Mouse (Mus musculus): Measurements from ENCODE around the gene Ptpn21. TPM values are rescaled to one million over a fixed set of nuclear protein-coding genes. Genes with fewer than 3 reads are reported as not detected.

The Ptpn21 gene
- 4.0 and 4.9 TPM in 2 replicates for polyA plus RNA-seq (2015; fragmentation: Nextera tagmentation; extraction: Ambion mirVana)

GRCm38 (mm10) chr12:98736951-98737800 lies at the start of gene Ptpn21:
Gene Ptpn21, minus strand, starts transcription at chr12:98737405.
- Histone ChIP-seq H3K4me1 (ENCODE audit: control insufficient read depth, insufficient read depth, low read length) (peaks cover 38% of the 10 kb centered on the region), H3K27ac (ENCODE audit: low read length) (peak within 1 kb of the TSS; percentile 55; the same call in 1 of the 2 replicates)
- WGBS = under 1% methylated on average over 72 of the region's 75 CpGs

GRCm38 (mm10) chr12:98784251-98784650 lies 47.0 kb upstream of the Ptpn21 start:
- WGBS = 96% methylated on average over 1 of the region's 1 CpGs
- Histone ChIP-seq H3K27me3 (ENCODE audit: control insufficient read depth, insufficient read depth, low read depth, low read length) (no peaks in the 10 kb centered on the region), H3K4me2 (ENCODE audit: low read length) (no peak overlapping the region), H3K9me3 (replicated peaks; ENCODE audit: control insufficient read depth, low read length, poor library complexity, severe bottlenecking) (no peaks in the 10 kb centered on the region), H3K27ac (ENCODE audit: low read length) (no peak overlapping the region), H3K4me3 (ENCODE audit: low read depth, low read length) (no peak overlapping the region), H3K36me3 (ENCODE audit: control insufficient read depth, insufficient read depth, low read length) (peaks cover 40% of the 10 kb centered on the region), H3K4me1 (ENCODE audit: control insufficient read depth, insufficient read depth, low read length) (no peaks in the 10 kb centered on the region), H3K9ac (ENCODE audit: low read depth, low read length) (no peak overlapping the region)
- ATAC-seq = no peak

More at GRCm38 (mm10) chr12:98736951-98737800, at the start of gene Ptpn21:
- peak; percentile 29 for ATAC-seq
- H3K4me3 ChIP-seq (ENCODE audit: low read depth, low read length) = peak within 1 kb of the TSS; percentile 70
- H3K27me3 ChIP-seq (ENCODE audit: control insufficient read depth, insufficient read depth, low read depth, low read length) = peaks cover 7% of the 10 kb centered on the region; the same call in 1 of the 2 replicates
- no peaks in the 10 kb centered on the region for H3K36me3 ChIP-seq (ENCODE audit: control insufficient read depth, insufficient read depth, low read length)
- H3K4me2 ChIP-seq (ENCODE audit: low read length) = peak within 1 kb of the TSS; percentile 99
- H3K9me3 ChIP-seq (replicated peaks; ENCODE audit: control insufficient read depth, low read length, poor library complexity, severe bottlenecking) = no peaks in the 10 kb centered on the region
- peak within 1 kb of the TSS; percentile 73 for H3K9ac ChIP-seq (ENCODE audit: low read depth, low read length)

- Histone ChIP-seq H3K36me3 (ENCODE audit: control insufficient read depth, insufficient read depth, low read length) (peaks cover 46% of the 10 kb centered on the region), H3K4me1 (ENCODE audit: control insufficient read depth, insufficient read depth, low read length) (no peaks in the 10 kb centered on the region), H3K9ac (ENCODE audit: low read depth, low read length) (no peak overlapping the region), H3K9me3 (replicated peaks; ENCODE audit: control insufficient read depth, low read length, poor library complexity, severe bottlenecking) (no peaks in the 10 kb centered on the region), H3K4me2 (ENCODE audit: low read length) (no peak overlapping the region), H3K27ac (ENCODE audit: low read length) (no peak overlapping the region), H3K27me3 (ENCODE audit: control insufficient read depth, insufficient read depth, low read depth, low read length) (no peaks in the 10 kb centered on the region), H3K4me3 (ENCODE audit: low read depth, low read length) (no peak overlapping the region)
- WGBS = 87% methylated on average over 4 of the region's 4 CpGs
- no peak for ATAC-seq
These were observed 41.9 kb upstream of the Ptpn21 start for GRCm38 (mm10) chr12:98779148-98779547.

- Histone ChIP-seq H3K4me1 (ENCODE audit: control insufficient read depth, insufficient read depth, low read length) (no peaks in the 10 kb centered on the region), H3K27ac (ENCODE audit: low read length) (no peak overlapping the region), H3K36me3 (ENCODE audit: control insufficient read depth, insufficient read depth, low read length) (peaks cover 37% of the 10 kb centered on the region), H3K4me2 (ENCODE audit: low read length) (no peak overlapping the region), H3K4me3 (ENCODE audit: low read depth, low read length) (no peak overlapping the region), H3K9ac (ENCODE audit: low read depth, low read length) (no peak overlapping the region), H3K9me3 (replicated peaks; ENCODE audit: control insufficient read depth, low read length, poor library complexity, severe bottlenecking) (no peaks in the 10 kb centered on the region), H3K27me3 (ENCODE audit: control insufficient read depth, insufficient read depth, low read depth, low read length) (no peaks in the 10 kb centered on the region)
- WGBS = 82% methylated on average over 3 of the region's 3 CpGs
- no peak for ATAC-seq
These were observed 40.3 kb upstream of the Ptpn21 start for GRCm38 (mm10) chr12:98777509-98777908.

DNA sequence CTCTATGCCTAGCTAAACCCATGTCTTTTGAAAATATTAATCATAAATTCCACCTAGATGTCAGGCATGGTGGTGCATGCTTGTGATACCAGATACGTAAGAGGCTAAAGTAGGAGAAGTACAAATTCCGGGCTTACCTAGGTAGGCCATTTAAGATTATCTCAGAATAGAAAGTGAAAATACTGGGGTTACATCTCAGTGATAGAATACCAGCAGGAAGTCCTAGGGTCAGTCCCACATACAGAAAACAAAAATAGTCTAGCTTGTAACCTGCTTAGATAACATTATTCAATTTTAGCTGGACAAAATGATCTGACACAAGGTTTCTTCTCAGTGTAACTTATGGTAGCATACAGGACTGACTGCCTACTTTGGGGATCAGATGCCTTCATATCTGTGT lies 29.0 kb upstream of the Ptpn21 start:
- no peaks in the 10 kb centered on the region for H3K4me1 ChIP-seq (ENCODE audit: control insufficient read depth, insufficient read depth, low read length)
- no peak overlapping the region for H3K9ac ChIP-seq (ENCODE audit: low read depth, low read length)
- no peak overlapping the region for H3K4me3 ChIP-seq (ENCODE audit: low read depth, low read length)
- no peak overlapping the region for H3K27ac ChIP-seq (ENCODE audit: low read length)
- 97% methylated on average over 2 of the region's 2 CpGs for WGBS
- H3K4me2 ChIP-seq (ENCODE audit: low read length) = no peak overlapping the region
- peaks cover 22% of the 10 kb centered on the region for H3K36me3 ChIP-seq (ENCODE audit: control insufficient read depth, insufficient read depth, low read length)
- H3K9me3 ChIP-seq (replicated peaks; ENCODE audit: control insufficient read depth, low read length, poor library complexity, severe bottlenecking) = no peaks in the 10 kb centered on the region
- no peaks in the 10 kb centered on the region for H3K27me3 ChIP-seq (ENCODE audit: control insufficient read depth, insufficient read depth, low read depth, low read length)
- ATAC-seq = no peak

DNA sequence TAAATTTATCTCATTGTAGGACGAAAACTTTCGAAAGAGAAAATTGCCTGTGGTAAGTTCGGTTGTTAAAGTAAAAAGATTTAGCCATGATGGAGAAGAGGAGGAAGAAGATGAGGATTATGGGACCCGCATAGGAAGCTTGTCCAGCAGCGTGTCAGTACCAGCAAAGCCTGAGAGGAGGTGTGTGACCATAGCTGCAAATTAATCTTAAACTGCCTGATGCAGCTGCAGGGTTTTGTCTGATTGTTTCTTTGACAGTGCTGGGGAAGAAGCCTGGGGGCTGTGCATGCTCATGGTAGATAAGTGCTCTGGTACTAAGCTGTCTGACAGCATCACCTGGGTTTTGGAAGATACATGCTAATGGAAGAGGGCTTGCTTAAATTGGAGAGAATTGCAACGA lies 22.5 kb upstream of the Ptpn21 start:
- Histone ChIP-seq H3K9ac (ENCODE audit: low read depth, low read length) (no peak overlapping the region), H3K4me2 (ENCODE audit: low read length) (no peak overlapping the region), H3K9me3 (replicated peaks; ENCODE audit: control insufficient read depth, low read length, poor library complexity, severe bottlenecking) (no peaks in the 10 kb centered on the region), H3K36me3 (ENCODE audit: control insufficient read depth, insufficient read depth, low read length) (peaks cover 26% of the 10 kb centered on the region), H3K27ac (ENCODE audit: low read length) (no peak overlapping the region), H3K4me1 (ENCODE audit: control insufficient read depth, insufficient read depth, low read length) (no peaks in the 10 kb centered on the region), H3K27me3 (ENCODE audit: control insufficient read depth, insufficient read depth, low read depth, low read length) (no peaks in the 10 kb centered on the region), H3K4me3 (ENCODE audit: low read depth, low read length) (no peak overlapping the region)
- 95% methylated on average over 6 of the region's 6 CpGs for WGBS
- no peak for ATAC-seq

DNA sequence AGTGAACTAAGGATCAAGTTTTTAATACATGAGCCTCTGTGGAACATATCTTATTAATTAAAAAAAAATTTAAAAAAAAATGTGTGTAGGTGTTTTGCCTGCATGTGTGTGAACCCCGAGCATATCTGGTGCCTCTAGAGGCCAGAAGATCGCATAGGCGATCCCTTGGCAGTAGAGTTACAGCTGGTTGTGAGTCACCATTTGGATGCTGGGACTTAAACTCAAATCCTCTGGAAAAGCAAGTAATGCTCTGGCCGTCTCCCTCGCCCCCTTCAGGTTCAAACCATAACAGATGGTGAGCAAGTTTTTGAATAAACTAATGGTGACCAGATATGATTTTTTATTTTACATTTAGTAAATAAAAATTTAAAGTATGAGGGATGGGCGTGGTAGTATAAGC lies 20.4 kb upstream of the Ptpn21 start:
- H3K4me3 ChIP-seq (ENCODE audit: low read depth, low read length) = no peak overlapping the region
- no peak overlapping the region for H3K4me2 ChIP-seq (ENCODE audit: low read length)
- H3K4me1 ChIP-seq (ENCODE audit: control insufficient read depth, insufficient read depth, low read length) = no peaks in the 10 kb centered on the region
- no peak for ATAC-seq
- 89% methylated on average over 6 of the region's 6 CpGs for WGBS
- no peak overlapping the region for H3K27ac ChIP-seq (ENCODE audit: low read length)
- no peak overlapping the region for H3K9ac ChIP-seq (ENCODE audit: low read depth, low read length)
- H3K36me3 ChIP-seq (ENCODE audit: control insufficient read depth, insufficient read depth, low read length) = peaks cover 18% of the 10 kb centered on the region
- H3K9me3 ChIP-seq (replicated peaks; ENCODE audit: control insufficient read depth, low read length, poor library complexity, severe bottlenecking) = no peaks in the 10 kb centered on the region
- H3K27me3 ChIP-seq (ENCODE audit: control insufficient read depth, insufficient read depth, low read depth, low read length) = no peaks in the 10 kb centered on the region

- H3K9ac ChIP-seq (ENCODE audit: low read depth, low read length) = peak overlapping the region; percentile 88
- no peaks in the 10 kb centered on the region for H3K27me3 ChIP-seq (ENCODE audit: control insufficient read depth, insufficient read depth, low read depth, low read length)
- under 1% methylated on average over 11 of the region's 14 CpGs for WGBS
- peak overlapping the region; percentile 75 for H3K4me3 ChIP-seq (ENCODE audit: low read depth, low read length)
- peaks cover 36% of the 10 kb centered on the region for H3K4me1 ChIP-seq (ENCODE audit: control insufficient read depth, insufficient read depth, low read length)
- ATAC-seq = peak; percentile 66
- peak overlapping the region; percentile 85 for H3K4me2 ChIP-seq (ENCODE audit: low read length)
- H3K27ac ChIP-seq (ENCODE audit: low read length) = peak overlapping the region; percentile 88
- H3K36me3 ChIP-seq (ENCODE audit: control insufficient read depth, insufficient read depth, low read length) = no peaks in the 10 kb centered on the region
- no peaks in the 10 kb centered on the region for H3K9me3 ChIP-seq (replicated peaks; ENCODE audit: control insufficient read depth, low read length, poor library complexity, severe bottlenecking)
These were observed 10.2 kb upstream of the Ptpn21 start for GRCm38 (mm10) chr12:98747380-98747753.

DNA sequence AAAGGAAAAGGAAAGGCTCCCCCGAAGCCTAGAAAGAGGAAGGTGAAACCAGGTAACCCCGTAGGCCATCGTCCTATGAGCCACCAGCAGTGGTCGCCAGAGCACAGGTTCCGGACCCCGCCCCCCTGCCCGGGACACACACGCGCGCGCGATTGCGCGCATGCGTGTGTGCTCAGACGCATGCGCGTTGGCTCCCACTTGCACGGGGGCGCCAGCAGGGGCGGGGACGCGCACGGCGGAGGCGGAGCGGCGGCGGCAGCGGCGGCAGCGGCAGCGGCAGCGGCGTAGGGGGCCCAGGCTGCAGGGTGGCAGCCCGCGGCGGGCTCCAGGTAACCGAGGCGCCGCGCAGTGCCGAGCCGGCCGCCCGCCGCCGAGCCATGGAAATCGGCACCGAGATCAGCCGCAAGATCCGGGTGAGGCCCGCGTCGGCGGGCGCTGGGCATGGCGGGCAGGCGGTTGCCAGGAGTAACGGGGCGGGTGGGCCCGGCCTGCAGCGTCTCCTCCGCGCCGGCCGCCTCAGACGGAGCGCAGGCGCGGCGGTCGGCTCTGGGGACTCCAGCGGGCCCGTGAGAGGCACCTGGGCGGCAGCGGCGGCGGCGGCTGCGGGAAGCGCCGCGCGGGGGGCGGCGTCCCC lies 9.7 kb upstream of the Ptpn21 start, which contains the start of gene Zc3h14:
TSS of gene Zc3h14 (plus strand) at position 219 of the 634 bp plus-strand sequence.
- Histone ChIP-seq H3K9ac (ENCODE audit: low read depth, low read length) (peak within 1 kb of the TSS; percentile 88), H3K9me3 (replicated peaks; ENCODE audit: control insufficient read depth, low read length, poor library complexity, severe bottlenecking) (no peaks in the 10 kb centered on the region), H3K27me3 (ENCODE audit: control insufficient read depth, insufficient read depth, low read depth, low read length) (no peaks in the 10 kb centered on the region), H3K4me3 (ENCODE audit: low read depth, low read length) (peak within 1 kb of the TSS; percentile 75), H3K36me3 (ENCODE audit: control insufficient read depth, insufficient read depth, low read length) (no peaks in the 10 kb centered on the region), H3K27ac (ENCODE audit: low read length) (peak within 1 kb of the TSS; percentile 88), H3K4me1 (ENCODE audit: control insufficient read depth, insufficient read depth, low read length) (peaks cover 36% of the 10 kb centered on the region), H3K4me2 (ENCODE audit: low read length) (peak within 1 kb of the TSS; percentile 85)
- under 1% methylated on average over 81 of the region's 87 CpGs for WGBS
- ATAC-seq = peak; percentile 92
